Mouse (Mus musculus): ENCODE results near the gene Zfp119b. TPM values are rescaled to one million over a fixed set of nuclear protein-coding genes. Genes with fewer than 3 reads are reported as not detected.

The Zfp119b gene
- polyA plus RNA-seq (2012; rRNA removed; ENCODE audit: low replicate concordance) = 0.67 and 0.75 TPM in 2 replicates

DNA sequence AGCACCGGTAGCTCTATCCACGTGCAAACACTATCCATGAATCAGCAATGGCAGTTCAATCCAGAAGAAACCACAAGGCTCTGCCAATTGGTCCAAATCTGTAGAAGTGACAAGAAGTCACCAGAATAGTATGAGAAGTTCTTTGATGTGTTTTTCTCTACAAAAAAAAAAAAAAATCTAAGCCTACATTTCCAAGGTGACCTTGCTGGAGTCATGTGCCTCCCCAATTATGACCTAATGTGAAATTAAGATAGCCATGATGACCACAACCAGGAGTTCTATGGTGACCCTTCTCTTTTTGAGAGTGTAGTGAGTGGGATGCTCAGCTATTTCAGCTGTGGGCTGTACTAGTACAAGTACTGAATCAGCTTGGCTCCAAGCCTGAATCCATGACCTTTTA lies at the start of gene Zfp119b:
Zfp119b (minus strand) TSS at position 101 of the 400 bp plus-strand sequence.

DNA sequence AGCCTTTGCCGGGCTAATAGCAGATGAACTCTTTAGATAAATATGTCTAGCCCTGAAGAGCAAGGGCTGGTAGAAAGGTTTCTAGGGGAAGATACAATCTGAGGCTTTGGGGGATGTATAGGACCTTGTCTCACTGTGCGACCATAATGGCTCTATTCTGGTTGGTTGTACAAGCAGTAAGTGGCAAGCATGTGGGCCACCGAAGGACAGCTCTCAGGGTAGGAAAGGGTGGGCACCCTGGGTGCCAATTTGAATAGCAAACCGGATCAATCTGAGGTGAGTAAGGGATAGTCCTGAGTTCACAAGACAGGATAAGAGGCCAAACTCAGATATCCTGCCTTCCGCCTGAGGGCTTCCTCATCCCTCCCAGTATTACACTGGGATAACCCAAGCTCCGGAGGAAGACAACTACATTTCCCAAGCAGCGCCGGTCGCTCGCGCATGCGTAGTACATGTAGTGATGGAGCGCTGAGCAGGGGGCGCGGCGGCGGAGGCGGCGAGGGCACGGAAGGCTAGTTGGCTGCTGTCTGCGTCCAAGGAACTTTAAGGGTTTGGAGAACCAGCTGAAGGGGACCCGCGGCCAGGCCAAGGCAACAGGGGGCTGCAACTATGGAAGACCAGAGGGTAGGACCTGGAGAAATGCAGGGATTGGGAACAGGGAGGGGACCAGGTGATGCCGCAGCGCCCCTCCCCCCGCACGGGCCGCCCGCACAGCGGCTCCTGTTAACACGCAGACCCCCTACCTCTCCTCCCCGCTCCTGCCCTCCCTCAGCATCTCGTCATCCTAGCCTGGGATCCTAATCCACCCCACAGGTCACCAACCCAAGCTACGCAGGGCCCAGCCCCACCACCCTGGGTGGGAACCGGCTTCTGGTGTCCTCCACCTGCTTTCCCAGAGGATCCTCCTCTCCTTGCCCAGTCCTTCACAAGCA lies 37.0 kb upstream of the Zfp119b start, which contains the start of gene Fsd1:
Fsd1 (plus strand) TSS at position 480 of the 932 bp plus-strand sequence.

GRCm38 (mm10) chr17:55969966-55970891 lies 20.9 kb upstream of the Zfp119b start, which contains the start of gene Shd:
Gene Shd (plus strand): TSS chr17:55970467.

GRCm38 (mm10) chr17:55958918-55959728 lies 9.8 kb upstream of the Zfp119b start, which contains the start of gene Yju2:
Gene Yju2 (plus strand): TSS chr17:55959099.

DNA sequence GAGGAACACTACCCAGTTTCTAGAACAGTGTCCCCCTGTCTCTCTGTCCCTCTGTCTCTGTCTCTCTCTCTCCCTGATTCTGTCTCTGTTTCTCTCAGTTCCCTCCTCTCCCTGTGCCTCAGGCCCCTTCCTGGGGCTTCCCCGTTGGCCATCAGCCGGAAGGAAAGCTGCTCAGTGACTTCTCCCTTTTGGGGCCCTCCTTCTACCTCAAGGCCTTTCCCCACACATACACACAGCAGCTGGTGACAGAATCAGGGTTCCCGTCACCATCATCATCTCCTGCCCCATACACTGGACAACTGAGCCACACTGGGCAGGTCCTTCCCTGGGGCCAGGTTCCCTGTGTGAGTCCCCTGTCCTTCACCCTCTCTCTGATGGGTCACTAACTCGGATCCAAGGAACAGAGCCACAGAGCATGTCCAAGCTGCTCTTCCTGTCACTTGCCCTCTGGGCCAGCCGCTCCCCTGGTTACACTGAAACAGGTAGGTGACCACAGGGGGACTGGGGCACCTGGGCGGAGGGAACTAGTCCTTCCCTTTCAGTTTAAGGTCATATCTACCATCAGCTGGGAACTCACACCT lies 3.2 kb upstream of the Zfp119b start, which contains the start of gene Ebi3:
Ebi3 (plus strand) TSS at position 194 of the 581 bp plus-strand sequence.

Other genes with a start within 250 kb of the Zfp119b start
- 3.1 and 3.7 TPM in 2 replicates for gene Pot1b, start 236.9 kb downstream of the Zfp119b start, polyA plus RNA-seq (2012; rRNA removed; ENCODE audit: low replicate concordance)
- 1.0 and 1.6 TPM in 2 replicates for gene Adgre4, start 199.5 kb downstream of the Zfp119b start, polyA plus RNA-seq (2012; rRNA removed; ENCODE audit: low replicate concordance)
- 0.52 and 0.87 TPM in 2 replicates for gene Zfp119a, start 70.6 kb downstream of the Zfp119b start, polyA plus RNA-seq (2012; rRNA removed; ENCODE audit: low replicate concordance)
- 1.1 and 1.4 TPM in 2 replicates for gene Zfp959, start 57.4 kb downstream of the Zfp119b start, polyA plus RNA-seq (2012; rRNA removed; ENCODE audit: low replicate concordance)
- gene Ebi3, start 3.1 kb upstream of the Zfp119b start, polyA plus RNA-seq (2012; rRNA removed; ENCODE audit: low replicate concordance) = 6.0 and 9.2 TPM in 2 replicates
- gene Yju2, start 9.6 kb upstream of the Zfp119b start, polyA plus RNA-seq (2012; rRNA removed; ENCODE audit: low replicate concordance) = 6.9 and 10.4 TPM in 2 replicates
- gene Shd, start 21.0 kb upstream of the Zfp119b start, polyA plus RNA-seq (2012; rRNA removed; ENCODE audit: low replicate concordance) = 0.56 and 13.0 TPM in 2 replicates
- gene Fsd1, start 37.0 kb upstream of the Zfp119b start, polyA plus RNA-seq (2012; rRNA removed; ENCODE audit: low replicate concordance) = 1.0 and 7.0 TPM in 2 replicates
- gene Stap2, start 56.1 kb upstream of the Zfp119b start, polyA plus RNA-seq (2012; rRNA removed; ENCODE audit: low replicate concordance) = 25.3 and 34.1 TPM in 2 replicates
- gene Mpnd, start 56.2 kb upstream of the Zfp119b start, polyA plus RNA-seq (2012; rRNA removed; ENCODE audit: low replicate concordance) = 106 and 131 TPM in 2 replicates
- gene Sh3gl1, start 87.1 kb upstream of the Zfp119b start, polyA plus RNA-seq (2012; rRNA removed; ENCODE audit: low replicate concordance) = 75.0 and 104 TPM in 2 replicates
- 2.0 and 5.8 TPM in 2 replicates for gene Chaf1a, start 90.9 kb upstream of the Zfp119b start, polyA plus RNA-seq (2012; rRNA removed; ENCODE audit: low replicate concordance)
- 92.5 and 99.3 TPM in 2 replicates for gene Ubxn6, start 125.5 kb upstream of the Zfp119b start, polyA plus RNA-seq (2012; rRNA removed; ENCODE audit: low replicate concordance)
- 20.9 and 56.5 TPM in 2 replicates for gene Hdgfl2, start 130.1 kb upstream of the Zfp119b start, polyA plus RNA-seq (2012; rRNA removed; ENCODE audit: low replicate concordance)
- 452 and 1,682 TPM in 2 replicates for gene Plin4, start 160.3 kb upstream of the Zfp119b start, polyA plus RNA-seq (2012; rRNA removed; ENCODE audit: low replicate concordance)
- 12.6 and 29.9 TPM in 2 replicates for gene Plin5, start 168.1 kb upstream of the Zfp119b start, polyA plus RNA-seq (2012; rRNA removed; ENCODE audit: low replicate concordance)
- gene Lrg1, start 172.5 kb upstream of the Zfp119b start, polyA plus RNA-seq (2012; rRNA removed; ENCODE audit: low replicate concordance) = 111 and 539 TPM in 2 replicates
- 14.4 and 24.4 TPM in 2 replicates for gene Sema6b, start 190.8 kb upstream of the Zfp119b start, polyA plus RNA-seq (2012; rRNA removed; ENCODE audit: low replicate concordance)
- gene Tnfaip8l1, start 213.0 kb upstream of the Zfp119b start, polyA plus RNA-seq (2012; rRNA removed; ENCODE audit: low replicate concordance) = 8.3 and 9.0 TPM in 2 replicates
- gene Mydgf, start 234.4 kb upstream of the Zfp119b start, polyA plus RNA-seq (2012; rRNA removed; ENCODE audit: low replicate concordance) = 64.9 and 80.9 TPM in 2 replicates